Mouse (Mus musculus) kidney, embryonic 14.5 days (tissue): ENCODE measurements around the gene Zfp119a. TPM values are rescaled to one million over a fixed set of nuclear protein-coding genes. Genes with fewer than 3 reads are reported as not detected.

Source experiments
- ATAC-seq: fragments of 200-750 bp; cut with Nextera tagmentation; 2 replicates; pipeline ENCODE4 v1.8.0; 2017; ENCODE audit warnings: moderate number of reproducible peaks, mild to moderate bottlenecking, moderate TSS enrichment, moderate library complexity; ENCODE audit not compliant: low FRiP score, low TSS enrichment
- H3K27ac ChIP-seq: fragments of 300-500 bp; sonication (generic); 2 replicates; pipeline ENCODE4 v1.5.1; 2014; ENCODE audit warnings: low read depth, mild to moderate bottlenecking, low read length, moderate library complexity, mixed read lengths
- H3K27me3 ChIP-seq: fragments of 300-500 bp; sonication (generic); 2 replicates; pipeline ENCODE4 v1.6.1; 2014; ENCODE audit warnings: mild to moderate bottlenecking, low read length; ENCODE audit not compliant: control insufficient read depth, insufficient read depth
- H3K36me3 ChIP-seq: fragments of 300-500 bp; sonication (generic); 2 replicates; pipeline ENCODE4 v1.6.1; 2014; ENCODE audit warnings: low read length, mixed read lengths; ENCODE audit not compliant: control insufficient read depth, insufficient read depth
- H3K4me1 ChIP-seq: fragments of 300-500 bp; sonication (generic); 2 replicates; pipeline ENCODE4 v1.6.1; 2014; ENCODE audit warnings: low read length, mixed read lengths; ENCODE audit not compliant: control insufficient read depth, insufficient read depth
- H3K4me2 ChIP-seq: fragments of 300-500 bp; sonication (generic); replicated peaks from 2 replicates; pipeline ENCODE4 v1.6.1; 2014; ENCODE audit warnings: low read depth, mild to moderate bottlenecking, low read length
- H3K4me3 ChIP-seq: fragments of 300-500 bp; sonication (generic); 2 replicates; pipeline ENCODE4 v1.5.1; 2014; ENCODE audit warnings: mild to moderate bottlenecking, low read length
- H3K9ac ChIP-seq: fragments of 300-500 bp; sonication (generic); 2 replicates; pipeline ENCODE4 v1.6.1; 2014; ENCODE audit warnings: low read depth, mild to moderate bottlenecking, low read length, moderate library complexity
- H3K9me3 ChIP-seq: fragments of 300-500 bp; sonication (generic); 2 replicates; pipeline ENCODE4 v1.6.1; 2016; ENCODE audit warnings: low read length; ENCODE audit not compliant: control insufficient read depth
- WGBS: fragments of 180-500 bp; shearing (Covaris S2); extraction: QIAGEN DNeasy Blood & Tissue Kit; methylation state at CpG from one replicate; pipeline ENCODE4 v1.1.7; 2014; 5-methylcytosine and 5-hydroxymethylcytosine counted together
- polyA plus RNA-seq: library from polyadenylated mRNA; unstranded; fragments of >200 nt; fragmentation: Nextera tagmentation; extraction: Ambion mirVana; gene quantifications from 2 replicates; pipeline ENCODE4 v1.2.1, GENCODE M21; 2014

Gene Zfp119a
- polyA plus RNA-seq, 1 experiment from 2014 or later, result 11.9 TPM

- H3K4me2 ChIP-seq, result no peak overlapping the region
- 84% methylated on average over 4 of the region's 4 CpGs for WGBS
Observed at GRCm38 (mm10) chr17:55877184-55877583, 1.5 kb downstream of the Zfp119a start.

GRCm38 (mm10) chr17:55843067-55843466 lies 35.7 kb downstream of the Zfp119a start:
- Histone ChIP-seq H3K4me3 (no peak overlapping the region), H3K9ac (no peak overlapping the region), H3K4me2 (no peak overlapping the region), H3K27ac (no peak overlapping the region), H3K27me3 (no peaks in the 10 kb centered on the region), H3K9me3 (no peaks in the 10 kb centered on the region), H3K36me3 (no peaks in the 10 kb centered on the region), H3K4me1 (no peaks in the 10 kb centered on the region)
- ATAC-seq, result no peak
- WGBS, result 91% methylated on average over 4 of the region's 4 CpGs

More at GRCm38 (mm10) chr17:55877184-55877583, 1.5 kb downstream of the Zfp119a start:
- Histone ChIP-seq H3K9me3 (no peaks in the 10 kb centered on the region), H3K36me3 (no peaks in the 10 kb centered on the region), H3K27ac (no peak overlapping the region), H3K4me1 (peaks cover 4% of the 10 kb centered on the region; the same call in 1 of the 2 replicates), H3K4me3 (no peak overlapping the region), H3K27me3 (no peaks in the 10 kb centered on the region), H3K9ac (no peak overlapping the region)
- no peak for ATAC-seq

GRCm38 (mm10) chr17:55821566-55821965 lies 57.2 kb downstream of the Zfp119a start:
- H3K4me3 ChIP-seq, result no peak overlapping the region
- H3K4me2 ChIP-seq, result no peak overlapping the region
- no peak for ATAC-seq
- H3K27me3 ChIP-seq, result no peaks in the 10 kb centered on the region
- H3K9me3 ChIP-seq, result no peaks in the 10 kb centered on the region
- no peaks in the 10 kb centered on the region for H3K4me1 ChIP-seq
- H3K9ac ChIP-seq, result no peak overlapping the region
- no peak overlapping the region for H3K27ac ChIP-seq
- H3K36me3 ChIP-seq, result no peaks in the 10 kb centered on the region
- 74% methylated on average over 1 of the region's 1 CpGs for WGBS

- Histone ChIP-seq H3K9ac (no peak overlapping the region), H3K4me3 (no peak overlapping the region), H3K4me2 (no peak overlapping the region), H3K36me3 (no peaks in the 10 kb centered on the region), H3K9me3 (no peaks in the 10 kb centered on the region), H3K4me1 (no peaks in the 10 kb centered on the region), H3K27me3 (no peaks in the 10 kb centered on the region), H3K27ac (no peak overlapping the region)
- no peak for ATAC-seq
- 90% methylated on average over 4 of the region's 4 CpGs for WGBS
Observed at GRCm38 (mm10) chr17:55816853-55817252, 61.9 kb downstream of the Zfp119a start.

Other genes starting within 250 kb of the Zfp119a start
- 8.8 TPM in 2 replicates for gene Pot1b, start 166.3 kb downstream of the Zfp119a start, polyA plus RNA-seq
- gene Adgre4, start 128.9 kb downstream of the Zfp119a start, polyA plus RNA-seq, result 0.10 and 0.81 TPM in 2 replicates
- 17.9 and 19.4 TPM in 2 replicates for gene Zfp959, start 13.2 kb upstream of the Zfp119a start, polyA plus RNA-seq
- gene Zfp119b, start 70.6 kb upstream of the Zfp119a start, polyA plus RNA-seq, result 6.8 and 6.9 TPM in 2 replicates
- gene Ebi3, start 73.7 kb upstream of the Zfp119a start, polyA plus RNA-seq, result 2.0 and 2.2 TPM in 2 replicates
- gene Yju2, start 80.2 kb upstream of the Zfp119a start, polyA plus RNA-seq, result 24.3 and 27.9 TPM in 2 replicates
- 22.3 and 27.0 TPM in 2 replicates for gene Shd, start 91.5 kb upstream of the Zfp119a start, polyA plus RNA-seq
- 20.7 and 25.7 TPM in 2 replicates for gene Fsd1, start 107.6 kb upstream of the Zfp119a start, polyA plus RNA-seq
- 13.7 and 14.6 TPM in 2 replicates for gene Stap2, start 126.7 kb upstream of the Zfp119a start, polyA plus RNA-seq
- gene Mpnd, start 126.8 kb upstream of the Zfp119a start, polyA plus RNA-seq, result 110 and 112 TPM in 2 replicates
- gene Sh3gl1, start 157.7 kb upstream of the Zfp119a start, polyA plus RNA-seq, result 145 and 155 TPM in 2 replicates
- 14.1 and 25.4 TPM in 2 replicates for gene Chaf1a, start 161.5 kb upstream of the Zfp119a start, polyA plus RNA-seq
- 34.4 and 42.8 TPM in 2 replicates for gene Ubxn6, start 196.1 kb upstream of the Zfp119a start, polyA plus RNA-seq
- gene Hdgfl2, start 200.7 kb upstream of the Zfp119a start, polyA plus RNA-seq, result 85.1 and 118 TPM in 2 replicates
- gene Plin4, start 230.9 kb upstream of the Zfp119a start, polyA plus RNA-seq, result 0.08 and 0.17 TPM in 2 replicates
- 1.1 and 1.3 TPM in 2 replicates for gene Plin5, start 238.7 kb upstream of the Zfp119a start, polyA plus RNA-seq
- gene Lrg1, start 243.1 kb upstream of the Zfp119a start, polyA plus RNA-seq, result not detected in 2 replicates